Mouse (Mus musculus): ENCODE measurements at regions not wholly inside any gene's neighbourhood (a gene's known extent, or its start where the extent isn't known, plus 50 kb on each side); places are given as distances from the start of the nearest gene placed in this dataset.

DNA sequence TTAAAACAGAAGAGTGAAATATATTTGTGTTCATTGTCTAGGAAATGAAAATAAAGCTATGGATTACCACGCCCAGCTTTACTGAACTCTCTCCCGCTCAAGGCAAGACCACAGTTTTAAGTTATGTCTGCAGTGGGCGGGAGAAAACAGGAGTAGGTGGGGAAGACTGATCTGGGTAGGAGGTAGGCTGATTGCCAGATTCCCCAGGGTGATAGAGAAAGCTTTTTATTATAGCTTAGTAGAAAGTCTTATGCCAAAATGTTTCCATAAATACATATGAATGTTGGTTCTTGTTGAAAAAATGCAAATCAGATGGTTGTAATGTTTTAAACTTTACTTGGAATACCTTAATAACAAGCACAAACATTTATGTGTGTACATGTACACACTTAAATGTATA, 50.2 kb upstream of the Mpdz start:
- TF ChIP-seq CTCF (IDR thresholded peaks at IDR 0.05) (no peak), EP300 (IDR thresholded peaks at IDR 0.05) (no peak)

Measured in lung, postnatal 0 days (tissue).